In the genomic region with DNA sequence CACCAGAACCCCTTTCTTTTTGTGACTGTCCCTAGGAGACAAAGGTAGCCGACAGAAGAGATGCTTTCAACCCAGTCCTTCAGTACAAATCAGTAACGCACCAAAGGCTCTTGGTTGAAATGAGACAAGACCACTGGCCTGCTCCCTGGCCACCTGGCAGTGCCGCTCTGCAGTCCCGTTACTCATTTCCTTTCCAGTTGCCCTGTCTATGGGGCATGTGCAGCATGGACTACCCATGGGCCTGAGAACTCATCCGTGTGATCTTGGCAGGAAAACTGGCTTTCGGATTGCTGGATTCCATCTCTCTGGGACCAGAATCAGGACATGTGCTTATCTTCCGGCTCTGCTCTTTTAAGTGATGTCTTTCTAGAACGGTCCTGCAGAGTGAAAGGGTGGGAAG, we compare ENCODE assay signal across 22 mouse cellular contexts. TPM values are rescaled to one million over a fixed set of nuclear protein-coding genes. Genes with fewer than 3 reads are reported as not detected.
DNase-seq lines count a peak whose midpoint lies in the region; ATAC-seq and TF ChIP-seq lines count a peak whose summit lies in the region.
"Had no signal": no experiment of that assay in that cellular context is flagged by ENCODE, and none has a peak within 500 bp of the region (broad histone marks: within the 10 kb centered on the region; RNA-seq: fewer than 3 reads in every experiment).

No protein-coding gene starts in this region.

- H3K9ac ChIP-seq in forebrain, embryonic 13.5 days = 0 out of 2 replicates have a peak overlapping the region, but pooled peaks have one; percentile 8
- no peak overlapping the region for H3K9ac ChIP-seq in forebrain, postnatal 0 days
- H3K9ac ChIP-seq in hindbrain, embryonic 15.5 days = no peak overlapping the region
- H3K9ac ChIP-seq in hindbrain, embryonic 16.5 days (ENCODE audit: low read depth, low read length) = no peak overlapping the region
- H3K9ac ChIP-seq: embryonic facial prominence, embryonic 13.5 days; embryonic facial prominence, embryonic 15.5 days had no signal

- peaks cover 23% of the 10 kb centered on the region for H3K4me1 ChIP-seq in forebrain, embryonic 13.5 days
- H3K4me1 ChIP-seq in forebrain, postnatal 0 days (ENCODE audit: insufficient read depth) = peaks cover 12% of the 10 kb centered on the region
- peaks cover 32% of the 10 kb centered on the region for H3K4me1 ChIP-seq in hindbrain, embryonic 15.5 days (replicated peaks)
- H3K4me1 ChIP-seq in hindbrain, embryonic 16.5 days (ENCODE audit: control insufficient read depth, insufficient read depth, low read depth, low read length) = peaks cover 16% of the 10 kb centered on the region
- H3K4me1 ChIP-seq: embryonic facial prominence, embryonic 15.5 days had no signal

- no peaks in the 10 kb centered on the region for H3K79me3 ChIP-seq in C2C12 (ENCODE audit: low read depth)

- H3K79me2 ChIP-seq in C2C12 (ENCODE audit: control insufficient read depth, insufficient read depth) = no peaks in the 10 kb centered on the region

- TF ChIP-seq CTCF in forebrain, postnatal 0 days (IDR thresholded peaks at IDR 0.05; ENCODE audit: low read depth) = no peak
- TF ChIP-seq CTCF in C2C12 (IDR thresholded peaks at IDR 0.05; ENCODE audit: control insufficient read depth, insufficient read depth, insufficient read length) = no peak

- H3K4me3 ChIP-seq in forebrain, embryonic 13.5 days = no peak overlapping the region
- no peak overlapping the region for H3K4me3 ChIP-seq in forebrain, postnatal 0 days (ENCODE audit: low read depth, low read length)
- H3K4me3 ChIP-seq in hindbrain, embryonic 15.5 days = no peak overlapping the region
- no peak overlapping the region for H3K4me3 ChIP-seq in hindbrain, embryonic 16.5 days (ENCODE audit: low read length)
- H3K4me3 ChIP-seq in C2C12 (ENCODE audit: insufficient read depth, poor library complexity, severe bottlenecking) = no peak overlapping the region
- H3K4me3 ChIP-seq: embryonic facial prominence, embryonic 13.5 days; embryonic facial prominence, embryonic 15.5 days had no signal

- 85% methylated on average over 8 of the region's 8 CpGs for WGBS in forebrain, embryonic 13.5 days
- 82% methylated on average over 8 of the region's 8 CpGs for WGBS in forebrain, postnatal 0 days
- whole genome bisulfite sequencing in hindbrain, embryonic 15.5 days = 74% methylated on average over 8 of the region's 8 CpGs
- WGBS in hindbrain, embryonic 16.5 days = 79% methylated on average over 8 of the region's 8 CpGs

- no peak overlapping the region for H3ac ChIP-seq in C2C12 (ENCODE audit: control insufficient read depth, insufficient read length, low read depth)

- H3K9me3 ChIP-seq in forebrain, embryonic 13.5 days (replicated peaks) = no peaks in the 10 kb centered on the region
- no peaks in the 10 kb centered on the region for H3K9me3 ChIP-seq in forebrain, postnatal 0 days (ENCODE audit: low read length)
- H3K9me3 ChIP-seq in hindbrain, embryonic 15.5 days = no peaks in the 10 kb centered on the region
- H3K9me3 ChIP-seq in hindbrain, embryonic 16.5 days (ENCODE audit: control insufficient read depth, low read length) = no peaks in the 10 kb centered on the region
- H3K9me3 ChIP-seq: embryonic facial prominence, embryonic 13.5 days; embryonic facial prominence, embryonic 15.5 days had no signal

- H3K36me3 ChIP-seq in forebrain, embryonic 13.5 days (ENCODE audit: poor library complexity, severe bottlenecking) = no peaks in the 10 kb centered on the region
- H3K36me3 ChIP-seq in forebrain, postnatal 0 days (ENCODE audit: insufficient read depth) = no peaks in the 10 kb centered on the region
- no peaks in the 10 kb centered on the region for H3K36me3 ChIP-seq in hindbrain, embryonic 15.5 days
- H3K36me3 ChIP-seq in hindbrain, embryonic 16.5 days (ENCODE audit: control insufficient read depth, insufficient read depth, low read length) = no peaks in the 10 kb centered on the region
- H3K36me3 ChIP-seq in C2C12 (ENCODE audit: control insufficient read depth, insufficient read depth) = no peaks in the 10 kb centered on the region
- H3K36me3 ChIP-seq: embryonic facial prominence, embryonic 13.5 days; embryonic facial prominence, embryonic 15.5 days had no signal

- ATAC-seq in forebrain, embryonic 13.5 days = no peak
- no peak for ATAC-seq in forebrain, postnatal 0 days
- no peak for ATAC-seq in hindbrain, embryonic 15.5 days (ENCODE audit: low FRiP score, low read depth)
- ATAC-seq in hindbrain, embryonic 16.5 days = no peak

- H3K27me3 ChIP-seq in forebrain, embryonic 13.5 days = no peaks in the 10 kb centered on the region
- H3K27me3 ChIP-seq in forebrain, postnatal 0 days (ENCODE audit: insufficient read depth, low read length) = no peaks in the 10 kb centered on the region
- H3K27me3 ChIP-seq in hindbrain, embryonic 15.5 days = no peaks in the 10 kb centered on the region
- H3K27me3 ChIP-seq in hindbrain, embryonic 16.5 days (replicated peaks; ENCODE audit: control insufficient read depth, insufficient read depth, low read length) = no peaks in the 10 kb centered on the region
- no peaks in the 10 kb centered on the region for H3K27me3 ChIP-seq in C2C12 (ENCODE audit: control insufficient read depth, insufficient read depth, insufficient read length)
- H3K27me3 ChIP-seq: embryonic facial prominence, embryonic 13.5 days; embryonic facial prominence, embryonic 15.5 days had no signal

- H3K27ac ChIP-seq in forebrain, embryonic 13.5 days = no peak overlapping the region
- no peak overlapping the region for H3K27ac ChIP-seq in forebrain, postnatal 0 days (ENCODE audit: low read depth, low read length)
- H3K27ac ChIP-seq in hindbrain, embryonic 15.5 days (replicated peaks) = 0 out of 2 replicates have a peak overlapping the region, but pooled peaks have one; percentile 87
- H3K27ac ChIP-seq in hindbrain, embryonic 16.5 days (ENCODE audit: low read depth, low read length) = no peak overlapping the region; the same call in 1 of the 2 replicates
- H3K27ac ChIP-seq: embryonic facial prominence, embryonic 13.5 days; embryonic facial prominence, embryonic 15.5 days had no signal

- H3K4me2 ChIP-seq in forebrain, embryonic 13.5 days = no peak overlapping the region
- no peak overlapping the region for H3K4me2 ChIP-seq in forebrain, postnatal 0 days (ENCODE audit: low read depth)
- H3K4me2 ChIP-seq in hindbrain, embryonic 15.5 days = no peak overlapping the region
- H3K4me2 ChIP-seq in hindbrain, embryonic 16.5 days (ENCODE audit: low read length) = no peak overlapping the region
- H3K4me2 ChIP-seq: embryonic facial prominence, embryonic 13.5 days; embryonic facial prominence, embryonic 15.5 days had no signal

- DNase-seq in cerebellum, postnatal 10 days = peak; percentile 53
- DNase-seq in cerebellum, adult 9-10 months = no peak
- no peak for DNase-seq in forebrain, postnatal 0 days
- no peak for DNase-seq in urinary bladder, postnatal 25 days (ENCODE audit: low spot score)
- DNase-seq: adrenal gland, adult 2 months; adrenal gland, postnatal 25 days had no signal

TF ChIP-seq in C2C12, 6 proteins besides CTCF, POLR2A, EP300 and RAD21:
- TF ChIP-seq FOSL1 (IDR thresholded peaks at IDR 0.05; ENCODE audit: insufficient read depth, low read length, poor library complexity, severe bottlenecking) (no peak), MYOD1 (IDR thresholded peaks at IDR 0.05; ENCODE audit: control insufficient read depth, insufficient read length, low read depth) (peak; percentile 14)

RNA-seq across cellular contexts. Expression of a gene that starts 13.1 kb away (rescaled TPM):
- 37.0 and 44.1 TPM in 2 replicates for polyA plus RNA-seq in forebrain, embryonic 13.5 days (2015; fragmentation: Nextera tagmentation; extraction: Ambion mirVana)
- total RNA-seq in forebrain, postnatal 0 days (2014; rRNA removed) = 136 and 170 TPM in 2 replicates
- polyA plus RNA-seq in forebrain, postnatal 0 days (2015; fragmentation: Nextera tagmentation; extraction: Ambion mirVana) = 123 and 186 TPM in 2 replicates
- 203 and 214 TPM in 2 replicates for polyA plus RNA-seq in hindbrain, embryonic 15.5 days (2015; fragmentation: Nextera tagmentation; extraction: Ambion mirVana)
- 251 and 327 TPM in 2 replicates for polyA plus RNA-seq in hindbrain, embryonic 16.5 days (2015; fragmentation: Nextera tagmentation; extraction: Ambion mirVana)
- polyA plus RNA-seq in C2C12 (2012; fragmentation: generic; extraction: Trizol) = not detected
- total RNA-seq: common myeloid progenitor, adult 5-6 weeks; ES-E14; MEL had no signal

RNA-seq across cellular contexts. Expression of a gene that starts 26.5 kb away (rescaled TPM):
- polyA plus RNA-seq in forebrain, embryonic 13.5 days (2015; fragmentation: Nextera tagmentation; extraction: Ambion mirVana) = 140 and 142 TPM in 2 replicates
- total RNA-seq in forebrain, postnatal 0 days (2014; rRNA removed) = 135 and 164 TPM in 2 replicates
- 140 and 156 TPM in 2 replicates for polyA plus RNA-seq in forebrain, postnatal 0 days (2015; fragmentation: Nextera tagmentation; extraction: Ambion mirVana)
- polyA plus RNA-seq in hindbrain, embryonic 15.5 days (2015; fragmentation: Nextera tagmentation; extraction: Ambion mirVana) = 140 and 145 TPM in 2 replicates
- 149 and 150 TPM in 2 replicates for polyA plus RNA-seq in hindbrain, embryonic 16.5 days (2015; fragmentation: Nextera tagmentation; extraction: Ambion mirVana)
- 134 TPM for polyA plus RNA-seq in C2C12 (2012; fragmentation: generic; extraction: Trizol)

RNA-seq across cellular contexts. Expression of a gene that starts 27.0 kb away (rescaled TPM):
- 4.5 and 6.5 TPM in 2 replicates for polyA plus RNA-seq in forebrain, embryonic 13.5 days (2015; fragmentation: Nextera tagmentation; extraction: Ambion mirVana)
- total RNA-seq in forebrain, postnatal 0 days (2014; rRNA removed) = 58.2 and 68.7 TPM in 2 replicates
- 21.5 and 31.5 TPM in 2 replicates for polyA plus RNA-seq in forebrain, postnatal 0 days (2015; fragmentation: Nextera tagmentation; extraction: Ambion mirVana)
- polyA plus RNA-seq in hindbrain, embryonic 15.5 days (2015; fragmentation: Nextera tagmentation; extraction: Ambion mirVana) = 30.4 and 33.5 TPM in 2 replicates
- polyA plus RNA-seq in hindbrain, embryonic 16.5 days (2015; fragmentation: Nextera tagmentation; extraction: Ambion mirVana) = 36.9 and 40.6 TPM in 2 replicates
- 15.3 TPM for polyA plus RNA-seq in C2C12 (2012; fragmentation: generic; extraction: Trizol)
- total RNA-seq: MEL had no signal

RNA-seq across cellular contexts. Expression of a gene that starts 55.1 kb away (rescaled TPM):
- 40.0 and 41.7 TPM in 2 replicates for polyA plus RNA-seq in forebrain, embryonic 13.5 days (2015; fragmentation: Nextera tagmentation; extraction: Ambion mirVana)
- total RNA-seq in forebrain, postnatal 0 days (2014; rRNA removed) = 32.2 and 39.7 TPM in 2 replicates
- polyA plus RNA-seq in forebrain, postnatal 0 days (2015; fragmentation: Nextera tagmentation; extraction: Ambion mirVana) = 37.4 and 47.0 TPM in 2 replicates
- 72.5 and 85.0 TPM in 2 replicates for polyA plus RNA-seq in hindbrain, embryonic 15.5 days (2015; fragmentation: Nextera tagmentation; extraction: Ambion mirVana)
- 86.3 and 98.0 TPM in 2 replicates for polyA plus RNA-seq in hindbrain, embryonic 16.5 days (2015; fragmentation: Nextera tagmentation; extraction: Ambion mirVana)
- 27.7 TPM for polyA plus RNA-seq in C2C12 (2012; fragmentation: generic; extraction: Trizol)

RNA-seq across cellular contexts. Expression of a gene that starts 59.4 kb away (rescaled TPM):
- polyA plus RNA-seq in forebrain, embryonic 13.5 days (2015; fragmentation: Nextera tagmentation; extraction: Ambion mirVana) = not detected in 2 replicates
- 0.46 TPM in 1 of 2 replicates, not detected in the other for total RNA-seq in forebrain, postnatal 0 days (2014; rRNA removed)
- polyA plus RNA-seq in forebrain, postnatal 0 days (2015; fragmentation: Nextera tagmentation; extraction: Ambion mirVana) = 0.34 TPM in 1 of 2 replicates, not detected in the other
- polyA plus RNA-seq in hindbrain, embryonic 15.5 days (2015; fragmentation: Nextera tagmentation; extraction: Ambion mirVana) = not detected in 2 replicates
- 0.26 TPM in 1 of 2 replicates, not detected in the other for polyA plus RNA-seq in hindbrain, embryonic 16.5 days (2015; fragmentation: Nextera tagmentation; extraction: Ambion mirVana)
- not detected for polyA plus RNA-seq in C2C12 (2012; fragmentation: generic; extraction: Trizol)
- total RNA-seq: adrenal gland, adult 2 months; adrenal gland, postnatal 10 days; adrenal gland, postnatal 25 days; adrenal gland, postnatal 4 days; common myeloid progenitor, adult 5-6 weeks; ES-E14 had no signal
- polyA plus RNA-seq: adrenal gland, adult 2 months; brain, embryonic 14.5 days; embryonic facial prominence, embryonic 11.5 days; embryonic facial prominence, embryonic 13.5 days; embryonic facial prominence, embryonic 15.5 days; forebrain, embryonic 11.5 days; forebrain, embryonic 14.5 days; forebrain, embryonic 16.5 days had no signal

Comparison
In these comparisons a context has a peak if more than half of its experiments do, and no peak if none do; other contexts are left out.
1. DNase-seq: peak in cerebellum, postnatal 10 days (2 of 2); none in cerebellum, adult 9-10 months (single experiment), forebrain, postnatal 0 days (single experiment) and urinary bladder, postnatal 25 days (single experiment).
2. RNA of a gene that starts 13.1 kb away (polyA plus RNA-seq): 251 to 327 TPM in hindbrain, embryonic 16.5 days, 203 to 214 TPM in hindbrain, embryonic 15.5 days, 123 to 186 TPM in forebrain, postnatal 0 days and 37.0 to 44.1 TPM in forebrain, embryonic 13.5 days; not detected in C2C12 (single experiment); every median in the first group is over 10 times any median in the second.